Mouse (Mus musculus): Measurements from ENCODE around the gene Fras1. TPM values are rescaled to one million over a fixed set of nuclear protein-coding genes. Genes with fewer than 3 reads are reported as not detected.

The Fras1 gene
- polyA plus RNA-seq, 1 experiment from 2014 or later: 4.2 TPM

DNA sequence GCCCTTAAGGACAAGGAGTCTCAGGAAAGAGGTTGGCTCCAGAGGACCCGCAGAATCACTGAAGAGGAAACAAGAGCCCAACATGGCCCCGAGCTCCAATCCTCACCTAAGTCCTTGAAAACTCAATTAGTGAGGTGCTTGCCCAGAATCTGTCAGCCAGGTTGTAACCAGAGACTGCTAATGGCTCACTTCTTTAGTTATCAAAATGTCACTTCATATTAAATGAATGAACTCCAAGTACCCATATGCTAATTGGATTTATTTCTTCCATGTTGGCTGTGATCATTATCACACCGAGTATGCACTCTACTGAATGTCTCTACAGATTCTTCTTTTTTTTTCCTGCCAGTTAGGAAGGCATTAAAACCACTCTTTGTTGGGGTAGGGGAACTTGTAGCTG, 47.8 kb downstream of the Fras1 start:
- no peaks in the 10 kb centered on the region for H3K4me1 ChIP-seq (ENCODE audit: control insufficient read depth, insufficient read depth, low read length)
- H3K4me3 ChIP-seq (ENCODE audit: low read depth, low read length): no peak overlapping the region
- H3K27me3 ChIP-seq (ENCODE audit: control insufficient read depth, insufficient read depth, low read depth, low read length): no peaks in the 10 kb centered on the region
- 61% methylated on average over 3 of the region's 3 CpGs for WGBS
- no peak overlapping the region for H3K27ac ChIP-seq (ENCODE audit: low read length)
- no peak for ATAC-seq
- H3K9me3 ChIP-seq (replicated peaks; ENCODE audit: control insufficient read depth, low read length, poor library complexity, severe bottlenecking): no peaks in the 10 kb centered on the region
- H3K36me3 ChIP-seq (ENCODE audit: control insufficient read depth, insufficient read depth, low read length): no peaks in the 10 kb centered on the region
- no peak overlapping the region for H3K9ac ChIP-seq (ENCODE audit: low read depth, low read length)
- no peak overlapping the region for H3K4me2 ChIP-seq (ENCODE audit: low read length)

DNA sequence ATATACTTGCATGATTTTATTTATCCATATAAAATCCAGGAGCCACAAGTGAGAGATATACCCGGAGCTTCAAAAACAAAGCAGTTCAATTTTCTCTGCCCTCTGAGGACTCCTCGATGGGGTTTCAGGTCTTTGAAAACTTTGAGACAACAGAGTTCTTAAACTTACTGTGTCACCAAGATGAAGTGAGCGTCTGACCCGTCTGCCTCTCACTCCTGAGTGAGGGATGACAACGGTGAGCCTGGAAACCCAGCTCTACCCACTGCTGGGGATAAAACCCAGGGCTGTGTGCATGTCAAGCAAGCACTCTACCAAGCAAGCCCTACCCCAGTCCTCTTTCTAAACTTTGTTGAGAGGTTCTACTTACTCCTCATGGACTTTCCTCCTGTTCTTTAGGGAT, 49.0 kb downstream of the Fras1 start:
- H3K9ac ChIP-seq (ENCODE audit: low read depth, low read length): no peak overlapping the region
- no peaks in the 10 kb centered on the region for H3K9me3 ChIP-seq (replicated peaks; ENCODE audit: control insufficient read depth, low read length, poor library complexity, severe bottlenecking)
- no peak overlapping the region for H3K4me2 ChIP-seq (ENCODE audit: low read length)
- H3K27me3 ChIP-seq (ENCODE audit: control insufficient read depth, insufficient read depth, low read depth, low read length): no peaks in the 10 kb centered on the region
- no peak for ATAC-seq
- no peaks in the 10 kb centered on the region for H3K4me1 ChIP-seq (ENCODE audit: control insufficient read depth, insufficient read depth, low read length)
- no peak overlapping the region for H3K27ac ChIP-seq (ENCODE audit: low read length)
- H3K4me3 ChIP-seq (ENCODE audit: low read depth, low read length): no peak overlapping the region
- 88% methylated on average over 5 of the region's 5 CpGs for WGBS
- no peaks in the 10 kb centered on the region for H3K36me3 ChIP-seq (ENCODE audit: control insufficient read depth, insufficient read depth, low read length)

DNA sequence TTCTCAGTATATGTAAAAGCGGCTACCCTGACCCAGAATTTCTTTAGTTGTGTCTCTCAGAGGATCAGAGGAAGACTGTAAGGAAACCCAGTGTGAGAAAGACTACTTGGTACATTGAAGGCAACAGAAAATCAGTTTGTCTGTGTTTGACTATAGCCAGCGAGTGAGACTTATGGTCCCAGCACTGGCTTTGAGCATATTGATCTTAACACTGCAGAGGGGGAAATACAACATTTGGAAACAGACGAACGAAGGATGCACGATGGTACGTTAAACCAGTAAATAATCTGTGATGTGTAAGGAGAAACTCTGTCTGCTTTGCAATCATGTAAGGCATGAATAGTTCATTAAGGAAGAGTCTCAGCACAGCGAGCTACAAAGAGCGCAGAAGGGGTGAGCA, 51.6 kb downstream of the Fras1 start:
- no peak for ATAC-seq
- no peak overlapping the region for H3K27ac ChIP-seq (ENCODE audit: low read length)
- H3K36me3 ChIP-seq (ENCODE audit: control insufficient read depth, insufficient read depth, low read length): no peaks in the 10 kb centered on the region
- H3K9ac ChIP-seq (ENCODE audit: low read depth, low read length): no peak overlapping the region
- WGBS: 95% methylated on average over 8 of the region's 8 CpGs
- H3K9me3 ChIP-seq (replicated peaks; ENCODE audit: control insufficient read depth, low read length, poor library complexity, severe bottlenecking): no peaks in the 10 kb centered on the region
- H3K27me3 ChIP-seq (ENCODE audit: control insufficient read depth, insufficient read depth, low read depth, low read length): no peaks in the 10 kb centered on the region
- no peak overlapping the region for H3K4me2 ChIP-seq (ENCODE audit: low read length)
- H3K4me3 ChIP-seq (ENCODE audit: low read depth, low read length): no peak overlapping the region
- H3K4me1 ChIP-seq (ENCODE audit: control insufficient read depth, insufficient read depth, low read length): no peaks in the 10 kb centered on the region

DNA sequence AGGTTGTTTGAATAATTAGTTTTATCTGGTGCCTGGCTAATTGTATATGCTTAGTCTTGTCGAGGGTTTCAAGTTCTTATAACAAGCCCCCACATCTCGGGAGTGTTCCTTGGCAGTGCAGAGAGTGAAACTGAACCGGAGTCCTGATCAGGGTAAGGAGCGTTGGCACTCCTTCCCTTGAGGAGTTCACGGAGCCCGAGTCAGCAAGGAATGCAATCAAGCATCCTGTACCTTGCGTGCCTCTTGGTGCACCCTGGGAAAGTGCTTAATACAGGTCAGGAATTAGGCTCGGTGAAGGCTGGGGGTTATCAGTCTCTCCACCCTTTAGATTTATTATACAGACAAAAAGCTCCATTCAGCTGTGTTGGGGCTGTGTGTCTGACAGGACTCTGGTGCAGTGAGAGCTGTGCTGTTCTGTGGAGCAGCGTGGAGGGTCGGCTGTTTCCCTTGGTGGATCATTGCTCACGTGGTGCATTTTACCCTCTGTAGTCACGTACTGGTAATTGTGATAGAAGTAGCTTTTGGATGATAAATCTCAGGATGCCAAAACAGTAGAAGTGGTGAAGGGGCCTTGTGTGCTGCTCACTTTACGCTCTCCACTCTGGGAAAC, 55.9 kb downstream of the Fras1 start:
- Histone ChIP-seq H3K4me3 (ENCODE audit: low read depth, low read length) (no peak overlapping the region), H3K4me2 (ENCODE audit: low read length) (no peak overlapping the region), H3K27ac (ENCODE audit: low read length) (no peak overlapping the region), H3K27me3 (ENCODE audit: control insufficient read depth, insufficient read depth, low read depth, low read length) (no peaks in the 10 kb centered on the region), H3K9ac (ENCODE audit: low read depth, low read length) (no peak overlapping the region), H3K36me3 (ENCODE audit: control insufficient read depth, insufficient read depth, low read length) (no peaks in the 10 kb centered on the region), H3K9me3 (replicated peaks; ENCODE audit: control insufficient read depth, low read length, poor library complexity, severe bottlenecking) (no peaks in the 10 kb centered on the region), H3K4me1 (ENCODE audit: control insufficient read depth, insufficient read depth, low read length) (no peaks in the 10 kb centered on the region)
- ATAC-seq: no peak
- WGBS: 89% methylated on average over 13 of the region's 13 CpGs

DNA sequence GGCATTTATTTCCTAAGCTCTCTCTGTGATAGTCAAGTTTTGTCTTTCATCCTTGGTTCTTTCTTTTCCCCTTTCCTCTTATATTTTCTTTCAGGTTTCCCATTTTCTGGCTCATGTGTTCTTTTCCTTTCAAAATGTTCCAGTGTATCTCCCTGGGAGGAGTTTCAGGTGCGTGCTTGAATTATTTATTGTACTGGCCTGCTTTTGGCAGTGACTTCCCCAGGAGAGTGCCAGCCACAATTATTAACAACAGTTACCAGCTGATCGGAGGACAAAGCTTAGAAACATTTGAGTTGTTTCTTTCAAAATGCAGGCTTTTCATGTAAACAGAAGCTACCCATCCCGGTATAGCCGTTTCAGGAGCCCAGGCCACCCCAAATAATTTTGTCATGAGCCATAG, 64.1 kb downstream of the Fras1 start:
- no peak overlapping the region for H3K27ac ChIP-seq (ENCODE audit: low read length)
- no peaks in the 10 kb centered on the region for H3K36me3 ChIP-seq (ENCODE audit: control insufficient read depth, insufficient read depth, low read length)
- no peak for ATAC-seq
- no peaks in the 10 kb centered on the region for H3K4me1 ChIP-seq (ENCODE audit: control insufficient read depth, insufficient read depth, low read length)
- no peak overlapping the region for H3K4me2 ChIP-seq (ENCODE audit: low read length)
- no peak overlapping the region for H3K9ac ChIP-seq (ENCODE audit: low read depth, low read length)
- WGBS: 78% methylated on average over 4 of the region's 4 CpGs
- no peaks in the 10 kb centered on the region for H3K27me3 ChIP-seq (ENCODE audit: control insufficient read depth, insufficient read depth, low read depth, low read length)
- no peaks in the 10 kb centered on the region for H3K9me3 ChIP-seq (replicated peaks; ENCODE audit: control insufficient read depth, low read length, poor library complexity, severe bottlenecking)
- H3K4me3 ChIP-seq (ENCODE audit: low read depth, low read length): no peak overlapping the region

DNA sequence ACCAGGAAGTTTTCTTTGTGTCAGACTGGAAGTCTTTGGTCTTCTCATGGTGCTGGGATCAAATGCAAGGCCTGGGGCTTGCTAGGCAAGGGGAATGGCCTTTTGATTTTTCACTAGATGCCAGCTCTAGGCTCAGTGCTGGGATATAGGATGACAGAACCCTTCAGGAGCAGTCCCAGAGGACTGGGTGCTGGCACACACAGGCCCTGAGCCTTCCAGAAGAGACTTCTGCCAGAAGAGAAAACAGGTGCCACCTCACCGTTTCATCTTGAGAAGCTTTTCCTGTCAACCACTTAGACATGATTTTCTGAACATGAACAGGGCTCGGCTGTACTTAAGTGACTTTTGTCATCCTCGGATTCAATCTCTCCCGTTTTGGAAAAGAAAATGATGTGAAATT, 66.1 kb downstream of the Fras1 start:
- ATAC-seq: no peak
- Histone ChIP-seq H3K27me3 (ENCODE audit: control insufficient read depth, insufficient read depth, low read depth, low read length) (no peaks in the 10 kb centered on the region), H3K9ac (ENCODE audit: low read depth, low read length) (no peak overlapping the region), H3K4me1 (ENCODE audit: control insufficient read depth, insufficient read depth, low read length) (no peaks in the 10 kb centered on the region), H3K27ac (ENCODE audit: low read length) (no peak overlapping the region), H3K36me3 (ENCODE audit: control insufficient read depth, insufficient read depth, low read length) (no peaks in the 10 kb centered on the region), H3K4me3 (ENCODE audit: low read depth, low read length) (no peak overlapping the region), H3K9me3 (replicated peaks; ENCODE audit: control insufficient read depth, low read length, poor library complexity, severe bottlenecking) (no peaks in the 10 kb centered on the region), H3K4me2 (ENCODE audit: low read length) (no peak overlapping the region)
- 82% methylated on average over 4 of the region's 4 CpGs for WGBS

DNA sequence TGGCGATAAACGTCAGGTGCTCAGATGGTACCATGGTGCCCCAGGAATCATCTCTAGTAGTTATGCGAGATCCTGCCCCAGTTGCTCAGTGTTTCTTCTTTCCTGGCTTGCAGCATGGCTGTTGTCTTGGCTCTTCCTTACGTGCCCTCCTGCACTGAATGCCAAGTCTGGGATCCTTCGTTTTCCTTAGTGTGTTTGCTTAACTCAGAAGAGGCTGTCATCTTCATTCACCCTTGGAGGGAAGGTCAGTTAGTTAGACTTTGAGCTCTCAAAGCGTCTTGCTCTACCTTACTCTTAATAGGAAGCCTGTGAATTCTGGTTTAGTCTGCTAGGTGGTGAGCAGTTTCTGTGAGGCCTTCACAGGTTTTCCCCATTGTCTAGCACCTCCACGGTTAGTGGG, 73.7 kb downstream of the Fras1 start:
- 94% methylated on average over 7 of the region's 7 CpGs for WGBS
- no peak for ATAC-seq
- no peak overlapping the region for H3K4me2 ChIP-seq (ENCODE audit: low read length)
- no peak overlapping the region for H3K9ac ChIP-seq (ENCODE audit: low read depth, low read length)
- no peak overlapping the region for H3K27ac ChIP-seq (ENCODE audit: low read length)
- H3K4me1 ChIP-seq (ENCODE audit: control insufficient read depth, insufficient read depth, low read length): no peaks in the 10 kb centered on the region
- no peaks in the 10 kb centered on the region for H3K27me3 ChIP-seq (ENCODE audit: control insufficient read depth, insufficient read depth, low read depth, low read length)
- H3K9me3 ChIP-seq (replicated peaks; ENCODE audit: control insufficient read depth, low read length, poor library complexity, severe bottlenecking): no peaks in the 10 kb centered on the region
- H3K4me3 ChIP-seq (ENCODE audit: low read depth, low read length): no peak overlapping the region
- no peaks in the 10 kb centered on the region for H3K36me3 ChIP-seq (ENCODE audit: control insufficient read depth, insufficient read depth, low read length)

DNA sequence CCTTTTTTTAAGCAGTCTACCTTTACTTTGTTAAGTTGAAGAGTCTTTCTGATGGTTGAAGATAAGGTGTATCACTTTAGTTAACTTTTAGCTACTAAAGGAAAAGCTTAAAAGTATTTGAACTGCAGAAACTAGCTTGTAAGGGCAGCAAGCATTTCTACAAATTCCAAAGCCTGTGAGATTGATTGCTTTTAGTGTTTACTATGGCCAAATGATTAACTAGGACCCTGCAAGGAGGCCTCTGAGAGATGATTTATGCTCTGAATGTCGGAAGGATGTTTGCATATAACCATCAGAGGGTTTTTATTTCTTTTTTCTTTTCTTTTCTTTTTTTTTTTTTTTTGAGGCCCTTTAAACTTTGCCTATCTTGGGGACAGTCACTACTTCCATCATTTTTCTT, 78.3 kb downstream of the Fras1 start:
- no peaks in the 10 kb centered on the region for H3K36me3 ChIP-seq (ENCODE audit: control insufficient read depth, insufficient read depth, low read length)
- no peak overlapping the region for H3K4me3 ChIP-seq (ENCODE audit: low read depth, low read length)
- no peaks in the 10 kb centered on the region for H3K4me1 ChIP-seq (ENCODE audit: control insufficient read depth, insufficient read depth, low read length)
- H3K4me2 ChIP-seq (ENCODE audit: low read length): no peak overlapping the region
- 83% methylated on average over 1 of the region's 1 CpGs for WGBS
- no peaks in the 10 kb centered on the region for H3K27me3 ChIP-seq (ENCODE audit: control insufficient read depth, insufficient read depth, low read depth, low read length)
- H3K9me3 ChIP-seq (replicated peaks; ENCODE audit: control insufficient read depth, low read length, poor library complexity, severe bottlenecking): no peaks in the 10 kb centered on the region
- ATAC-seq: no peak
- H3K9ac ChIP-seq (ENCODE audit: low read depth, low read length): no peak overlapping the region
- no peak overlapping the region for H3K27ac ChIP-seq (ENCODE audit: low read length)

DNA sequence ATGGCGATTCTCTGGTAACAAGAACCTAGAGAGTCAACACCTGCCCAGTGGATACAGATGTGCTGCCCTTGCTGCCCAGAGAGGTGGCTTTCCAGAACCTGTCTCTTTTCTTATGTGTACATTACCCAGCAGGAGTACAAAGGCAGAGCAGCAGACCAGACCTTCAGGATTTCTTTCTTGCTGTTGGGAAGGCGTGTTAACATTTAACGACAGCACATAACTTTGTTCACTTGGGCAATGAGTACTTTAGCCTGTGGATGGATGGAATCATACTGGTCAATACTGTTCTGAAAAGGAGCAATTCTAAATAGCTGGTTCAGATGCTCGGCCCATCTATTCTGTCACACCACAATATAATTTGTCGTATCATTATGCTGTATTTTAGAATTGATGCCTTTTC, 79.6 kb downstream of the Fras1 start:
- no peak overlapping the region for H3K4me3 ChIP-seq (ENCODE audit: low read depth, low read length)
- H3K9ac ChIP-seq (ENCODE audit: low read depth, low read length): no peak overlapping the region
- H3K4me1 ChIP-seq (ENCODE audit: control insufficient read depth, insufficient read depth, low read length): no peaks in the 10 kb centered on the region
- 93% methylated on average over 5 of the region's 5 CpGs for WGBS
- ATAC-seq: no peak
- H3K36me3 ChIP-seq (ENCODE audit: control insufficient read depth, insufficient read depth, low read length): no peaks in the 10 kb centered on the region
- H3K27me3 ChIP-seq (ENCODE audit: control insufficient read depth, insufficient read depth, low read depth, low read length): no peaks in the 10 kb centered on the region
- no peaks in the 10 kb centered on the region for H3K9me3 ChIP-seq (replicated peaks; ENCODE audit: control insufficient read depth, low read length, poor library complexity, severe bottlenecking)
- H3K4me2 ChIP-seq (ENCODE audit: low read length): no peak overlapping the region
- H3K27ac ChIP-seq (ENCODE audit: low read length): no peak overlapping the region
